Mouse (Mus musculus): ENCODE measurements around the gene Olfr462. TPM values are rescaled to one million over a fixed set of nuclear protein-coding genes. Genes with fewer than 3 reads are reported as not detected.

Olfr462 gene
- polyA plus RNA-seq, 1 experiment from 2014 or later: not detected

DNA sequence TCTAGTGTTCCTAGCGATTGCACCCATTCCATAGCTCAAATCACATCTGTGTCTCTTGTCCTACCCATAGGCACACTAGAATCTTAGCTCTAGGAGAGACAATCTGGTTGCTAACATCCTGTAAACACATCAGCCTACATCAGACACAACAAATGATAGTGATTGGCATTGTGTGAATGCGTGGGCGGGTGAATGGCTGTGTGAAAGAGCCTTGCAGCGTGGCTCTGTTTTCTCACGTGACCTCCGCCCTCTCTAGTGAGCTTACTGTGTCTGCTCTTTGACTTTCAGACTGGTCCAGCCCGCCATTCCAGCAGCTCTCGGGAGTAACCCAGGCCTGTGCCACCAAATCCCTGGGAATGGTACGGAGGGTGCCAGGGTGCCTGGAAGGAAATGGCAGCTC lies 31.6 kb downstream of the Olfr462 start:
- H3K9ac ChIP-seq (replicated peaks; ENCODE audit: low read depth, low read length): no peak overlapping the region
- peaks cover 16% of the 10 kb centered on the region for H3K36me3 ChIP-seq (ENCODE audit: control insufficient read depth, insufficient read depth, low read length)
- H3K4me3 ChIP-seq (ENCODE audit: low read depth, low read length): no peak overlapping the region
- no peak overlapping the region for H3K4me2 ChIP-seq (replicated peaks; ENCODE audit: low read depth, low read length)
- H3K9me3 ChIP-seq (ENCODE audit: control insufficient read depth, low read depth, low read length): no peaks in the 10 kb centered on the region
- 84% methylated on average over 9 of the region's 9 CpGs for WGBS
- ATAC-seq (ENCODE audit: insufficient number of reproducible peaks, insufficient read depth, low FRiP score, low read depth): no peak
- no peak overlapping the region for H3K27ac ChIP-seq (ENCODE audit: low read length)
- H3K27me3 ChIP-seq (ENCODE audit: control insufficient read depth, insufficient read depth, low read length): no peaks in the 10 kb centered on the region
- H3K4me1 ChIP-seq (ENCODE audit: control insufficient read depth, insufficient read depth, low read length): no peaks in the 10 kb centered on the region

DNA sequence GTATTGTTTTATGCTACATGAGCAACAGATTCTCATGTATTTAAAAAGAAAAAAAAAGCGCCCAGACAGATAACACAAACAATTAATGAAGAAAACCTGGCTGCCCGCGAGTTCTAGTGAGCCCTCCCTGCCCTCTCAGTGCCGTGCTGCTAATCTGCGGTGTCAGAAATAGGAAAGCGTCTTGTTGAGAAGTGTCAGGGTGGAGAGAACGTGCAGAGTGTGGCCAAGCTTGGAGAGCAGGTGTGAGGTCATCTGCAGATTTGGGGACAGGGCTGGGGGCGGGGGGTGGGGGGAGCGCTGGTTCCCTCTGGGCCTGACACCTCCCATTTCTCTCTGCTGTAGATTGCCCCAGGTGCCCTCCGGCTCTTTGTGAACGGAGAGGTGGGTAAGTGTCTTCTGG lies 32.8 kb downstream of the Olfr462 start:
- Histone ChIP-seq H3K4me3 (ENCODE audit: low read depth, low read length) (no peak overlapping the region), H3K9ac (replicated peaks; ENCODE audit: low read depth, low read length) (no peak overlapping the region), H3K9me3 (ENCODE audit: control insufficient read depth, low read depth, low read length) (no peaks in the 10 kb centered on the region), H3K27me3 (ENCODE audit: control insufficient read depth, insufficient read depth, low read length) (no peaks in the 10 kb centered on the region), H3K36me3 (ENCODE audit: control insufficient read depth, insufficient read depth, low read length) (peaks cover 16% of the 10 kb centered on the region), H3K27ac (ENCODE audit: low read length) (no peak overlapping the region), H3K4me2 (replicated peaks; ENCODE audit: low read depth, low read length) (no peak overlapping the region), H3K4me1 (ENCODE audit: control insufficient read depth, insufficient read depth, low read length) (no peaks in the 10 kb centered on the region)
- ATAC-seq (ENCODE audit: insufficient number of reproducible peaks, insufficient read depth, low FRiP score, low read depth): no peak
- 85% methylated on average over 11 of the region's 11 CpGs for WGBS

DNA sequence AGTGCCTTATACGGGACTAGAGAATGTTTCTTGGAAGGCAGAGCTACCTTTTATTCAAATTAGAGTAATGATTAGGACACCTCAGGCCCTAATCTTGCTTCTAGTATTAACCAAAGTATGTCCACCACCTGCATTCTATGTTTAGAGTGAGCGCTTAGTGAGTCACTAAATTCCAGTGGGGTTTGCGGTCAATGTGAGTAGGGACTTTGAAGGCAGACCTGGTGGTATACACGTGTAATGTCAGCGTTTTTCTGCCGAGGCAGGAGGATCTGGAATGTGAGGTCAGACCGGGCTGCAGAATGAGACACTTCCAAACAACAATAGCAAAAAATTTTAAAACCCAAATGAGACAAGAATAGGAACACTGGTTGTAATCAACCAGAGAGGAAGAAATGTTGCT lies 37.5 kb downstream of the Olfr462 start:
- no peaks in the 10 kb centered on the region for H3K9me3 ChIP-seq (ENCODE audit: control insufficient read depth, low read depth, low read length)
- 86% methylated on average over 7 of the region's 7 CpGs for WGBS
- H3K27me3 ChIP-seq (ENCODE audit: control insufficient read depth, insufficient read depth, low read length): no peaks in the 10 kb centered on the region
- no peak for ATAC-seq (ENCODE audit: insufficient number of reproducible peaks, insufficient read depth, low FRiP score, low read depth)
- peaks cover 5% of the 10 kb centered on the region; the same call in 1 of the 2 replicates for H3K36me3 ChIP-seq (ENCODE audit: control insufficient read depth, insufficient read depth, low read length)
- peaks cover 7% of the 10 kb centered on the region; the same call in 1 of the 2 replicates for H3K4me1 ChIP-seq (ENCODE audit: control insufficient read depth, insufficient read depth, low read length)
- H3K4me3 ChIP-seq (ENCODE audit: low read depth, low read length): no peak overlapping the region
- H3K27ac ChIP-seq (ENCODE audit: low read length): no peak overlapping the region
- no peak overlapping the region for H3K9ac ChIP-seq (replicated peaks; ENCODE audit: low read depth, low read length)
- H3K4me2 ChIP-seq (replicated peaks; ENCODE audit: low read depth, low read length): no peak overlapping the region

DNA sequence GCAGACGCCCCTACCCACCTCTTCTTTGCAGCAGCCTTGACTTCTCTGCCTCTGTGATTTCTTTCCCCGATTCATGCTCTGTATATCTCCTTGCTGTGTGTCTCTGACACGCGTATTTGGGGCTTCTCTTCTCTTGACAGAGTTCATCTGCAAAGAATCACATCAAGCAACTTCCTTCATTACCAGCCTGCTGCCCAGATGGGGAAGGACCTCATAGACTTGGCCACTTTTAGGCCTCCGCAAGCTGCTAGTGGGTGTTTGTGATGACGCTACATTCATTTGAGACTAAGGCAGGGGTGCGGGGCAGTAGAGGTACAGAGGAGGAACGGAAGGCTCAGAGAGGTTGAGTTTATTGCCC lies 38.5 kb downstream of the Olfr462 start:
- peak overlapping the region; percentile 46; the same call in 1 of the 2 replicates for H3K9ac ChIP-seq (replicated peaks; ENCODE audit: low read depth, low read length)

DNA sequence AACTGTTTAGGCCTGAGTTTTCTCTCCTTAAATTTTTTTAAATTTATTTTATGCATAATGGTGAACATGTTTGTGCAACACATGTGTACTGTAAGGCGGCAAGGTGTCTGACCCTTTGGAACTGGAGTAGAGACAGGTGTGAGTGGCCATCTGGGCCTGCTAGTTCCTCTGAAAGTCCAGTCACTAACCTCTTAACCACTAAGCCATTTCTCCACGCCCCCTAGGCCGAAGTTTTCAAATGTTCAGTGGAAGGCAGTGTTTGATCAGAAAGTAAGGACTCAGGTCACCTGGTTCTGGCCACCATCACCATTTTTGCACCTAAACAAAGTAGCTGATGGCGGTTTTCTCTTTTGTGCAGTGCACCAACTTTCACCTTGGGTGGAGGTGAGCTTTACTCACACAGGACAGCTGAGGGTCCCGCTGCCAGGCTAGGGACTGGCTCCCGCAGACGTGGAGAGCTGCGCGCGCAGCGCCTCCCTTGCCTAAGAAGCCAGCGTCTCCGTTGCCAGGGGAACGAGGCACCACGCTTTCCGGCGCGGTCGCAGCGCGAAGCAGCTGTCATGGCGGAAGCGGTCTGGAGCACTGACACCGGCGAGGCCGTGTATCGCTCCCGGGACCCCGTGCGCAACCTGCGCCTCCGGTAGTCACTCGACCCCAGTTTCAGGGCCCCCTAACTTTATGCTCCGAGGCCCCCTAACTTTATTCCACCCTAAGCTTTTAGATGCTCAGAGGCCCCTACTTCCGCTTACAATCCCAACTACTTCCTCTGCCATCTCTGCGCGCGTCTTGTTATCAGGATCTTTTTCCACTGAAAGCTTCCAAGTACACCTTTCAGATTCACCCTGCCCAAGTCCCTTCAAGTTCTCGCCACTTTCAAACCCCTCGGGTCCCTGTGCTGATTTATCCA lies 39.1 kb downstream of the Olfr462 start, which contains the start of gene Mks1:
Gene Mks1 (plus strand): TSS at position 526 of the 907 bp plus-strand sequence.
- H3K4me2 ChIP-seq (replicated peaks; ENCODE audit: low read depth, low read length): peak within 1 kb of the TSS; percentile 88
- H3K4me1 ChIP-seq (ENCODE audit: control insufficient read depth, insufficient read depth, low read length): peaks cover 7% of the 10 kb centered on the region; the same call in 1 of the 2 replicates
- ATAC-seq (ENCODE audit: insufficient number of reproducible peaks, insufficient read depth, low FRiP score, low read depth): peak; percentile 91
- no peaks in the 10 kb centered on the region for H3K27me3 ChIP-seq (ENCODE audit: control insufficient read depth, insufficient read depth, low read length)
- peak within 1 kb of the TSS; percentile 56 for H3K4me3 ChIP-seq (ENCODE audit: low read depth, low read length)
- H3K9me3 ChIP-seq (ENCODE audit: control insufficient read depth, low read depth, low read length): no peaks in the 10 kb centered on the region
- WGBS: 4% methylated on average over 40 of the region's 40 CpGs
- peaks cover 5% of the 10 kb centered on the region; the same call in 1 of the 2 replicates for H3K36me3 ChIP-seq (ENCODE audit: control insufficient read depth, insufficient read depth, low read length)
- H3K27ac ChIP-seq (ENCODE audit: low read length): peak within 1 kb of the TSS; percentile 61; the same call in 1 of the 2 replicates
- H3K9ac ChIP-seq (replicated peaks; ENCODE audit: low read depth, low read length): peak within 1 kb of the TSS; percentile 46; the same call in 1 of the 2 replicates

More for the DNA sequence above, 38.5 kb downstream of the Olfr462 start:
- no peaks in the 10 kb centered on the region for H3K27me3 ChIP-seq (ENCODE audit: control insufficient read depth, insufficient read depth, low read length)
- peaks cover 7% of the 10 kb centered on the region; the same call in 1 of the 2 replicates for H3K4me1 ChIP-seq (ENCODE audit: control insufficient read depth, insufficient read depth, low read length)
- no peaks in the 10 kb centered on the region for H3K9me3 ChIP-seq (ENCODE audit: control insufficient read depth, low read depth, low read length)
- peak; percentile 20; the same call in 1 of the 2 replicates for ATAC-seq (ENCODE audit: insufficient number of reproducible peaks, insufficient read depth, low FRiP score, low read depth)
- peak overlapping the region; percentile 88 for H3K4me2 ChIP-seq (replicated peaks; ENCODE audit: low read depth, low read length)
- 36% methylated on average over 8 of the region's 8 CpGs for WGBS
- H3K4me3 ChIP-seq (ENCODE audit: low read depth, low read length): peak overlapping the region; percentile 56
- H3K36me3 ChIP-seq (ENCODE audit: control insufficient read depth, insufficient read depth, low read length): peaks cover 5% of the 10 kb centered on the region; the same call in 1 of the 2 replicates
- H3K27ac ChIP-seq (ENCODE audit: low read length): peak overlapping the region; percentile 61; the same call in 1 of the 2 replicates

DNA sequence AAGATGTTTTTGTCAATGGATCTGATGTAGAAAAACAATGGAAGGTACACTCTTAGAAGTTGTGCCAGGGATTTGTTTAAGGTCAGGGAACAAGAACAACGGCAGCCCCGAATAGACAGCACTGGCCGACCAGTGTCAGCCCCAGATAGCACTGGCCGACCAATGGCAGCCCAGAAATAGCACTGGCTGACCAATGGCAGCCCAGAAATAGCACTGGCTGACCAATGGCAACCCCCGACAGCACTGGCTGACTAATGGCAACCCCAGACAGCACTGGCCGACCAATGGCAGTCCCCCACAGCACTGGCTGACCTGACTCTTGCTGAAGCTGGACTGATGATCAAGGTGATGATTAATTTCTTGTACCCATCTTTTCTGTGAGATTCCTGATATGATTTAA lies 44.2 kb downstream of the Olfr462 start:
- Histone ChIP-seq H3K9ac (replicated peaks; ENCODE audit: low read depth, low read length) (no peak overlapping the region), H3K4me1 (ENCODE audit: control insufficient read depth, insufficient read depth, low read length) (peaks cover 3% of the 10 kb centered on the region; the same call in 1 of the 2 replicates), H3K36me3 (ENCODE audit: control insufficient read depth, insufficient read depth, low read length) (no peaks in the 10 kb centered on the region), H3K27me3 (ENCODE audit: control insufficient read depth, insufficient read depth, low read length) (no peaks in the 10 kb centered on the region), H3K27ac (ENCODE audit: low read length) (no peak overlapping the region), H3K4me3 (ENCODE audit: low read depth, low read length) (no peak overlapping the region), H3K4me2 (replicated peaks; ENCODE audit: low read depth, low read length) (no peak overlapping the region), H3K9me3 (ENCODE audit: control insufficient read depth, low read depth, low read length) (no peaks in the 10 kb centered on the region)
- no peak for ATAC-seq (ENCODE audit: insufficient number of reproducible peaks, insufficient read depth, low FRiP score, low read depth)
- 58% methylated on average over 6 of the region's 6 CpGs for WGBS

DNA sequence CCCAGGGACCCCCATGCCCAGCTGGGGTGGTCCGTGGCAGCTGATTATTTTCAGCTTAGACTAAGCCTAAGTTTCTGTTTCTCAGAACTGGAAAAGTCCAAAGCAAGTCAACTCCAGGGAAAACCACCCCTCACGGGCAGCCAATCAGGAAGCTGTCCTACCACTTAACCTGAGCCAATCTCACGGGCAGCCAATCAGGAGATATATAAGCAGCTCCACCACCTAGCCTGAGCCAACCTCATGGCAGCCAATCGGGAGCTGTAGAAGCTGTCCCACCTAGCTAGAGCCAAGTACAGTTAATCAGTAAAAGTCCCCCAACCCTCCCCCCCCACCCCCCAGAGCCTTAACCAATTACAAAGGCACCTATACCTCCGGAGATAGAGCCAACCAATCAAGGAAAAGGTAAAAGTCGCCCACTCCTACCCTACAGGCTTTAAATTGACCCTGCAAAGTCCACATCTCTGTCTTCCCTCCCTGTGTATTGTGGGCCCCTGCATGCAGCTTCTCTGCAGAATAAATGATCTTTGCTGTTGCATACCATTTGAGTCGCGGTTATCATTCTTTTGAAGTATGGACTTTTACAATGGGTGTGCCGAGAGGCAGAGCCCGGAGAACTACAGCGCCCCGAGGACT lies 45.0 kb downstream of the Olfr462 start:
- Histone ChIP-seq H3K36me3 (ENCODE audit: control insufficient read depth, insufficient read depth, low read length) (no peaks in the 10 kb centered on the region), H3K27me3 (ENCODE audit: control insufficient read depth, insufficient read depth, low read length) (no peaks in the 10 kb centered on the region), H3K27ac (ENCODE audit: low read length) (no peak overlapping the region), H3K9ac (replicated peaks; ENCODE audit: low read depth, low read length) (no peak overlapping the region), H3K4me2 (replicated peaks; ENCODE audit: low read depth, low read length) (no peak overlapping the region), H3K4me1 (ENCODE audit: control insufficient read depth, insufficient read depth, low read length) (no peaks in the 10 kb centered on the region), H3K4me3 (ENCODE audit: low read depth, low read length) (no peak overlapping the region), H3K9me3 (ENCODE audit: control insufficient read depth, low read depth, low read length) (no peaks in the 10 kb centered on the region)
- WGBS: 80% methylated on average over 12 of the region's 12 CpGs
- ATAC-seq (ENCODE audit: insufficient number of reproducible peaks, insufficient read depth, low FRiP score, low read depth): no peak

DNA sequence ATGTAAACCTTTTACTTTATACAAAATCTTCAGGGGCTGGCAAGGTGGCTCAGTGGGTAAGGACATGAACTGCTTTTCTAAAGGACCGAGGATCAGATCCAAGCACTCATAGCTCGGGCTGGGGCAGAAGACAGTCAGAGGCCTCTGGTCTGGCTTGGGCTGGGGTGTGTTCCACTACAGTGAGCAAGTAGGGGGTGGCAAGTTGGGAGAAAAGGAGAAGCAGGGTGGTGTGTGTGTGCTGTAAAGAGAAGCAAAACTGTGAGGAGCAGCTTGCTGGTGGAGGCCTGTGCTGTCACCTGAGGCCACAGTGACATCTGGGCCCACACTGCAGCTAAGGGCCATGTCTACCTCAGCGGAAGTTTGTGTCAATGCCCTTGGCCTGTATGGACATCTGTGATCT lies 50.6 kb downstream of the Olfr462 start:
- Histone ChIP-seq H3K9me3 (ENCODE audit: control insufficient read depth, low read depth, low read length) (no peaks in the 10 kb centered on the region), H3K27me3 (ENCODE audit: control insufficient read depth, insufficient read depth, low read length) (no peaks in the 10 kb centered on the region), H3K27ac (ENCODE audit: low read length) (no peak overlapping the region), H3K9ac (replicated peaks; ENCODE audit: low read depth, low read length) (no peak overlapping the region), H3K4me2 (replicated peaks; ENCODE audit: low read depth, low read length) (no peak overlapping the region), H3K4me3 (ENCODE audit: low read depth, low read length) (no peak overlapping the region), H3K36me3 (ENCODE audit: control insufficient read depth, insufficient read depth, low read length) (no peaks in the 10 kb centered on the region), H3K4me1 (ENCODE audit: control insufficient read depth, insufficient read depth, low read length) (no peaks in the 10 kb centered on the region)
- 84% methylated on average over 3 of the region's 3 CpGs for WGBS
- ATAC-seq (ENCODE audit: insufficient number of reproducible peaks, insufficient read depth, low FRiP score, low read depth): no peak
